Mouse (Mus musculus) hindbrain, embryonic 11.5 days (tissue): Measurements from ENCODE around the gene Sipa1l2. TPM values are rescaled to one million over a fixed set of nuclear protein-coding genes. Genes with fewer than 3 reads are reported as not detected.
"Not testable (repeated sequence)": the region's sequence is repeated elsewhere in the genome, so short reads cannot be mapped to it uniquely, and the experiment has no call there.

ENCODE experiments used
- ATAC-seq: fragments of 200-750 bp; cut with Nextera tagmentation; 2 replicates; pipeline ENCODE4 v1.8.0; 2017; ENCODE audit warnings: mild to moderate bottlenecking, moderate TSS enrichment, moderate library complexity; ENCODE audit not compliant: low FRiP score
- DNase-seq: peaks from one replicate; pipeline ENCODE4 v3.0.0-alpha.2; 2015; ENCODE audit warnings: low spot score
- H3K27ac ChIP-seq: fragments of 300-500 bp; sonication (generic); 2 replicates; pipeline ENCODE4 v1.5.1; 2014; ENCODE audit warnings: mild to moderate bottlenecking, low read depth, low read length
- H3K27me3 ChIP-seq: fragments of 300-500 bp; sonication (generic); 2 replicates; pipeline ENCODE4 v1.6.1; 2014; ENCODE audit warnings: mild to moderate bottlenecking, low read length, moderate library complexity, mixed read lengths; ENCODE audit not compliant: control insufficient read depth, insufficient read depth
- H3K36me3 ChIP-seq: fragments of 300-500 bp; sonication (generic); 2 replicates; pipeline ENCODE4 v1.6.1; 2014; ENCODE audit warnings: mild to moderate bottlenecking, low read length, moderate library complexity, mixed read lengths; ENCODE audit not compliant: control insufficient read depth, insufficient read depth
- H3K4me1 ChIP-seq: fragments of 300-500 bp; sonication (generic); replicated peaks from 2 replicates; pipeline ENCODE4 v1.6.1; 2014; ENCODE audit warnings: low read length, mixed read lengths; ENCODE audit not compliant: control insufficient read depth, insufficient read depth
- H3K4me2 ChIP-seq: fragments of 300-500 bp; sonication (generic); replicated peaks from 2 replicates; pipeline ENCODE4 v1.6.1; 2014; ENCODE audit warnings: mild to moderate bottlenecking, low read depth, low read length
- H3K4me3 ChIP-seq: fragments of 300-500 bp; sonication (generic); 2 replicates; pipeline ENCODE4 v1.5.1; 2014; ENCODE audit warnings: low read depth, low read length
- H3K9ac ChIP-seq: fragments of 300-500 bp; sonication (generic); 2 replicates; pipeline ENCODE4 v1.6.1; 2014; ENCODE audit warnings: low read depth, low read length
- H3K9me3 ChIP-seq: fragments of 300-500 bp; sonication (generic); 2 replicates; pipeline ENCODE4 v1.6.1; 2016; ENCODE audit warnings: low read length; ENCODE audit not compliant: control insufficient read depth
- WGBS: fragments of 180-500 bp; shearing (Covaris S2); extraction: QIAGEN DNeasy Blood & Tissue Kit; methylation state at CpG from one replicate; pipeline ENCODE4 v1.1.7; 2014; 5-methylcytosine and 5-hydroxymethylcytosine counted together
- polyA plus RNA-seq: library from polyadenylated mRNA; unstranded; fragments of >200 nt; fragmentation: Nextera tagmentation; extraction: Ambion mirVana; gene quantifications from 2 replicates; pipeline ENCODE4 v1.2.1, GENCODE M21; 2014

Gene Sipa1l2
- polyA plus RNA-seq, 1 experiment from 2014 or later: 12.2 TPM

GRCm38 (mm10) chr8:125407672-125408071, 161.9 kb downstream of the Sipa1l2 start:
- 33% methylated on average over 9 of the region's 9 CpGs for WGBS
- Histone ChIP-seq H3K9ac (no peak overlapping the region), H3K9me3 (no peaks in the 10 kb centered on the region), H3K27ac (no peak overlapping the region), H3K36me3 (no peaks in the 10 kb centered on the region), H3K4me1 (no peaks in the 10 kb centered on the region), H3K27me3 (no peaks in the 10 kb centered on the region), H3K4me2 (no peak overlapping the region), H3K4me3 (no peak overlapping the region)
- ATAC-seq (no peak), DNase-seq (peak; percentile 28)

DNA sequence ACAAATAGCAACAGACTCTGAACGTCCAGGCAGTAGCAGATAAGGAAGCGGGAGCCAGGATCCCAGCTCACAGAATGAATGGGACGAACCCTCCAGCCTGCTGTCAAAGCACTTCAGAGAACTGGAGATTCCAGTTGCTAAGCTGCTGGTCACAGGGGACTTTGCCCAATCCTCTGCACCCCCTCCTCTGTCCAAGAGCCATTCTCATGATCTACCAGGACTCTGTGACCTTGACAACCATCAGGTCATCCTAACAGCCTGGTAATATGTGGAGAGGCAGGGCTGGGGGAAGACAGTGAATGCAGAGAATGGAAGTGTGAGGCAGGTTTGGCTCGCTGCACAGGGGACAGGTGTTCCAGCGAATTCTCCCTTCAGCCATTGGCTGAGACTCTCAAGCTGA, 163.2 kb downstream of the Sipa1l2 start:
- WGBS: 71% methylated on average over 5 of the region's 5 CpGs
- ATAC-seq (no peak), DNase-seq (no peak)
- H3K27ac ChIP-seq: no peak overlapping the region
- H3K4me1 ChIP-seq: no peaks in the 10 kb centered on the region
- H3K36me3 ChIP-seq: no peaks in the 10 kb centered on the region
- no peak overlapping the region for H3K4me2 ChIP-seq
- no peak overlapping the region for H3K9ac ChIP-seq
- H3K9me3 ChIP-seq: no peaks in the 10 kb centered on the region
- H3K27me3 ChIP-seq: no peaks in the 10 kb centered on the region
- no peak overlapping the region for H3K4me3 ChIP-seq

DNA sequence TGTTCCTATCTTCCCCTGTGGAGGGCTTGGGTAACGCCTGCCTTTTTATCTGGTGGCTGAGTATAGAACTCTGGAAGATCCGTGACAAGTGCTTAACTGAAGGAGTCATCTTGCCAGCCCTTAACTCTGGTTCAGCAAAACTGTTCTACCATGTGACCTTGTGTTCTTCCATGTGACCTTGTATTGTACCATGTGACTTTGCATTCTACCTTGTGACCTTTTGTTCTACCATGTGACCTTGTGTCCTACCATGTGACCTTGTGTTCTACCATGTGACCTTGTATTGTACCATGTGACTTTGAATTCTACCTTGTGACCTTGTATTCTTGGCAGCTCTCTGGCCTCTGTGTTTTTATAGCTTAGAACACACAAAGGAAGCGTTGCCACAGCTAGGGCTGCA, 168.3 kb downstream of the Sipa1l2 start:
- 86% methylated on average over 3 of the region's 3 CpGs for WGBS
- Histone ChIP-seq H3K4me1 (no peaks in the 10 kb centered on the region), H3K4me3 (no peak overlapping the region), H3K27me3 (no peaks in the 10 kb centered on the region), H3K27ac (no peak overlapping the region), H3K4me2 (no peak overlapping the region), H3K9ac (no peak overlapping the region), H3K9me3 (no peaks in the 10 kb centered on the region), H3K36me3 (no peaks in the 10 kb centered on the region)
- ATAC-seq: no peak
- no peak for DNase-seq

GRCm38 (mm10) chr8:125397981-125398380, 171.6 kb downstream of the Sipa1l2 start:
- no peaks in the 10 kb centered on the region for H3K36me3 ChIP-seq
- H3K4me2 ChIP-seq: no peak overlapping the region
- H3K27ac ChIP-seq: no peak overlapping the region
- H3K4me1 ChIP-seq: peaks cover 2% of the 10 kb centered on the region; the same call in 1 of the 2 replicates
- DNase-seq (no peak), ATAC-seq (no peak)
- no peak overlapping the region for H3K9ac ChIP-seq
- WGBS: 34% methylated on average over 12 of the region's 14 CpGs
- no peaks in the 10 kb centered on the region for H3K27me3 ChIP-seq
- no peaks in the 10 kb centered on the region for H3K9me3 ChIP-seq
- no peak overlapping the region for H3K4me3 ChIP-seq

- H3K27me3 ChIP-seq: not testable (repeated sequence)
Measured at GRCm38 (mm10) chr8:125395682-125396081, 173.9 kb downstream of the Sipa1l2 start.

DNA sequence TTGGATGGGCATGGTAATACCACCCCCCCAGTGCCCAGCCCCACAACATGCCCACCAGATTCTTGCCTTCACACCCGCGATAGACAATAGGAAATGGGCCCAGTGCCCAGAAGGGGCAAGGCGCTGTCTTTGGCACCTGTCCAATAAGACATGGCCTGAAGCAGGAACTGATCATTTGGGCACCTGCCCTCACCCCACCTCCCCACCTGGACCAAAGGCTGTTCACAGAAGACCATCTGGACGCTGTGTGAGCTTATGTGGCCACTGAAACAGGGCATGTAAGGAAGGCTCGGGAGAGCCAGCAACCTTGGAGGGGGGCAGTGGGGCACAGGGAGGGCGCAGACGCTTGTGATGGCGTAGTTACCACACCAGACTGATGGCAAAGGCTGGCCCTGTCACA, 174.6 kb downstream of the Sipa1l2 start:
- peaks cover 2% of the 10 kb centered on the region; the same call in 1 of the 2 replicates for H3K4me1 ChIP-seq
- 84% methylated on average over 8 of the region's 8 CpGs for WGBS
- no peak overlapping the region for H3K9ac ChIP-seq
- no peaks in the 10 kb centered on the region for H3K27me3 ChIP-seq
- no peak overlapping the region for H3K27ac ChIP-seq
- ATAC-seq: no peak
- H3K36me3 ChIP-seq: no peaks in the 10 kb centered on the region
- no peak for DNase-seq
- H3K4me2 ChIP-seq: no peak overlapping the region
- H3K9me3 ChIP-seq: no peaks in the 10 kb centered on the region
- no peak overlapping the region for H3K4me3 ChIP-seq

More at GRCm38 (mm10) chr8:125395682-125396081, 173.9 kb downstream of the Sipa1l2 start:
- not testable (repeated sequence) for H3K36me3 ChIP-seq, H3K4me3 ChIP-seq, H3K4me1 ChIP-seq, H3K9ac ChIP-seq, ATAC-seq, DNase-seq, H3K4me2 ChIP-seq, H3K27ac ChIP-seq, H3K9me3 ChIP-seq
- 82% methylated on average over 8 of the region's 8 CpGs for WGBS

DNA sequence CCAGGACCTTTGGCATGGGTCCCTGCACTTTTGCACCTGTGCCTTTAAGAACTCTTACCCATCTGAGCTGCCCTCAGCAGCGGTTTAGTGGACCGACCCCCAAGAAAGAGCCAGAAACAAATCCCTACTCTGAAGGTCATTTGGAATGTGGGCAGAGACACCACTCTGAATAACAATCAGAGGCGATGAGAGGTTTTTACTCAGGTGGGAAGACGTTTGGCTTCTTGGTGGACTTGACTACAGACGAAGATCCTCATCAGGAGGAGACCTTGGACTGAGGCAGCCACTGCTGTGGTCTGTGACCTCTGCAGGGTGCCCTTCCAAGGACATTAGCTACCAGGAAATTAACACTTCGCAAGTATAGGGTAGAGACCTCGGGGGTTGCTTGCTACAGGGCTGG, 177.9 kb downstream of the Sipa1l2 start:
- Histone ChIP-seq H3K9ac (no peak overlapping the region), H3K9me3 (no peaks in the 10 kb centered on the region), H3K4me3 (no peak overlapping the region), H3K4me2 (no peak overlapping the region), H3K4me1 (peaks cover 2% of the 10 kb centered on the region; the same call in 1 of the 2 replicates), H3K27ac (no peak overlapping the region), H3K27me3 (no peaks in the 10 kb centered on the region), H3K36me3 (no peaks in the 10 kb centered on the region)
- ATAC-seq (no peak), DNase-seq (no peak)
- 65% methylated on average over 7 of the region's 7 CpGs for WGBS

DNA sequence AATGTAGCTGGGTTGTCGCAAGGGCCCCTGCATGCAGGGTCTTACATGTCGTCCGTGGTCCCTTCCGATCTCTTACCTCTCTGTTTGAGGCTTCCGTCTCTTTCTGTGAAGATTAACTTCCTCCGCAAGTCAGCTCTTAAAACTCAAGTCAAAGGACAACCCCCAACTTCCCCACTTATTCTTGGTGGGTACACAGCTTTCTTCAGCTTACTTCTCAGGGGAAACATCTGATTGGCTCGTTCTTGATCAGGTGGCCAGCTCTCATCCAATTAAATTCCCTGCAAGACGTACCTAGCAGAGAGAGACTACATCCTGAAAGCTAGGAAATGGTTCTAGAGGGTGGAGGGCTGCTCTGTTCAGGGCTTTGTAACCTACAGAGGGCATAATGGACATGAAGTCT, 178.3 kb downstream of the Sipa1l2 start:
- Histone ChIP-seq H3K4me1 (peaks cover 2% of the 10 kb centered on the region; the same call in 1 of the 2 replicates), H3K27me3 (no peaks in the 10 kb centered on the region), H3K36me3 (no peaks in the 10 kb centered on the region), H3K9me3 (no peaks in the 10 kb centered on the region), H3K4me3 (no peak overlapping the region), H3K4me2 (no peak overlapping the region), H3K27ac (0 out of 2 replicates have a peak overlapping the region, but pooled peaks have one; percentile 10), H3K9ac (no peak overlapping the region)
- 74% methylated on average over 8 of the region's 8 CpGs for WGBS
- DNase-seq (no peak), ATAC-seq (no peak)

DNA sequence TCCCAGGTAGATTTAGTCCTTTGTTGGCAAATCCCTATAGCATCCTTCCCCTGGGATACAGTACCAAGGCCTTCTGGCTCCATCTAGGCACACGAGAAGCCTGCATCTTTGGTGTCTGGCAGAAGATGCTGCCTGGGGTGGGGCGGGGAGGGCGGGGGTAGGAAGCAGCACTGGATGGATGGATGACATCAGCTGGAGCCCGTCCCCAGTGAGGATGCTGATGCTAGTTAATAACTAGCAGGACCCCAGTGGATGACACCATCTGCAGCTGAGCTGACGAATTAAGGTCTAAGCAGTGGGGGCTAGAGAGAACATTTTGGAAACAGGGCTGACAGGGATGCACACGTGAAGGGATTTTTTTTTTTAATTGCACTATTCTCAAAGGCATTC, 179.1 kb downstream of the Sipa1l2 start:
- Histone ChIP-seq H3K4me3 (no peak overlapping the region), H3K36me3 (no peaks in the 10 kb centered on the region), H3K27ac (peak overlapping the region; percentile 54; the same call in 1 of the 2 replicates), H3K9ac (no peak overlapping the region), H3K9me3 (no peaks in the 10 kb centered on the region), H3K4me1 (peaks cover 4% of the 10 kb centered on the region; the same call in 1 of the 2 replicates), H3K27me3 (no peaks in the 10 kb centered on the region), H3K4me2 (no peak overlapping the region)
- 60% methylated on average over 6 of the region's 6 CpGs for WGBS
- ATAC-seq (peak; percentile 67; the same call in 1 of the 2 replicates), DNase-seq (no peak)
